Mouse (Mus musculus): ENCODE results near the gene Pakap.

GRCm38 (mm10) chr4:57769007-57769406, 201.0 kb downstream of the Pakap start:
- TF ChIP-seq GATA1 (IDR thresholded peaks at IDR 0.05; ENCODE audit: borderline replicate concordance, low read length): no peak
- TF ChIP-seq FLI1 (IDR thresholded peaks at IDR 0.05; ENCODE audit: low read length): no peak

All from megakaryocyte, embryonic 14.5 days (primary cell).